Mouse (Mus musculus): ENCODE measurements at regions not wholly inside any gene's neighbourhood (a gene's known extent, or its start where the extent isn't known, plus 50 kb on each side); places are given as distances from the start of the nearest gene placed in this dataset.

- no peak for TF ChIP-seq CTCF (IDR thresholded peaks at IDR 0.05; ENCODE audit: borderline replicate concordance, control insufficient read depth, extremely low read depth, insufficient read depth, low read length, poor library complexity)
- no peak for TF ChIP-seq POLR2A (IDR thresholded peaks at IDR 0.05; ENCODE audit: control insufficient read depth, extremely low read depth, insufficient read depth, low read length, poor library complexity)
Observed at GRCm38 (mm10) chr15:62152133-62152532, 1229.3 kb upstream of the A1bg start.
